Mouse (Mus musculus) cerebellum, adult 9-11 months (tissue): ENCODE measurements around the gene Vps37b.
A peak's percentile ranks its signal among the peaks of the same experiment; 100 is the strongest.

Experiments
- DNase-seq: peaks from one replicate; pipeline ENCODE4 v3.0.0; 2022

The Vps37b gene

GRCm38 (mm10) chr5:124019348-124020216 is 12.5 kb downstream of the Vps37b start:
- peak; percentile 71 for DNase-seq

GRCm38 (mm10) chr5:124018651-124019050 is 13.4 kb downstream of the Vps37b start:
- DNase-seq = no peak

- no peak for DNase-seq
Measured at GRCm38 (mm10) chr5:124017941-124018340, 14.1 kb downstream of the Vps37b start.

GRCm38 (mm10) chr5:124016291-124016821 is 15.7 kb downstream of the Vps37b start:
- no peak for DNase-seq

- DNase-seq = no peak
Measured at GRCm38 (mm10) chr5:124015727-124016126, 16.3 kb downstream of the Vps37b start.

GRCm38 (mm10) chr5:124014791-124015251 is 17.2 kb downstream of the Vps37b start:
- no peak for DNase-seq

GRCm38 (mm10) chr5:124014180-124014579 is 17.9 kb downstream of the Vps37b start:
- DNase-seq = no peak

GRCm38 (mm10) chr5:124013747-124014146 is 18.3 kb downstream of the Vps37b start:
- DNase-seq = no peak

GRCm38 (mm10) chr5:124012885-124013284 is 19.2 kb downstream of the Vps37b start:
- DNase-seq = no peak

- DNase-seq = no peak
Measured at GRCm38 (mm10) chr5:124011927-124012326, 20.1 kb downstream of the Vps37b start.

- no peak for DNase-seq
Measured at GRCm38 (mm10) chr5:124010910-124011655, 21.0 kb downstream of the Vps37b start.

GRCm38 (mm10) chr5:124010077-124010476 is 22.0 kb downstream of the Vps37b start:
- DNase-seq = no peak

- DNase-seq = peak; percentile 92
Measured at GRCm38 (mm10) chr5:124006891-124007491, 25.1 kb downstream of the Vps37b start.

- DNase-seq = peak; percentile 67
Measured at GRCm38 (mm10) chr5:124006082-124006873, 25.8 kb downstream of the Vps37b start.

- no peak for DNase-seq
Measured at GRCm38 (mm10) chr5:124005591-124005990, 26.5 kb downstream of the Vps37b start.

- DNase-seq = no peak
Measured at GRCm38 (mm10) chr5:124005151-124005500, 26.9 kb downstream of the Vps37b start.

- peak; percentile 72 for DNase-seq
Measured at GRCm38 (mm10) chr5:124004356-124005150, 27.5 kb downstream of the Vps37b start.

GRCm38 (mm10) chr5:124003375-124003774 is 28.7 kb downstream of the Vps37b start:
- DNase-seq = no peak

GRCm38 (mm10) chr5:124002876-124003275 is 29.2 kb downstream of the Vps37b start:
- no peak for DNase-seq

- no peak for DNase-seq
Measured at GRCm38 (mm10) chr5:124001274-124001673, 30.8 kb downstream of the Vps37b start.

GRCm38 (mm10) chr5:124000824-124001223 is 31.2 kb downstream of the Vps37b start:
- peak; percentile 86 for DNase-seq
